Mouse (Mus musculus) T-helper 17 cell (primary cell): ENCODE results near the gene Agbl2.

Experiments used
- in situ Hi-C, 2 experiments: fragments of 300-600 bp; cut with MboI, MseI; formaldehyde crosslinking; loops; 1 replicate in 1 of 2; 2 replicates in 1 of 2; pipeline ENCODE4 v1.15.1; 2025; ENCODE audit warnings: high pct_unique_total_duplicates in 2 of 2

Gene Agbl2

GRCm38 (mm10) chr2:90782458-90782857 lies at the start of gene Agbl2:
Gene Agbl2, plus strand, starts transcription at chr2:90782727.
- in situ Hi-C loops, result loop anchor here in 1 of 2 experiments (25.0 kb wide), 1 partner anchor 320 kb away; no protein-coding TSS in a partner anchor

GRCm38 (mm10) chr2:90735326-90735725 lies 47.2 kb upstream of the Agbl2 start:
- in situ Hi-C loops, result no loop called here

GRCm38 (mm10) chr2:90738801-90739200 lies 43.7 kb upstream of the Agbl2 start:
- in situ Hi-C loops, result no loop called here

- in situ Hi-C loops, result no loop called here
Measured at GRCm38 (mm10) chr2:90739327-90739726, 43.2 kb upstream of the Agbl2 start.

GRCm38 (mm10) chr2:90739921-90740320 lies 42.6 kb upstream of the Agbl2 start:
- in situ Hi-C loops, result no loop called here

- in situ Hi-C loops, result no loop called here
Measured at GRCm38 (mm10) chr2:90744285-90745052, 38.1 kb upstream of the Agbl2 start.

GRCm38 (mm10) chr2:90745053-90745678 lies 37.4 kb upstream of the Agbl2 start, which contains the start of gene Fnbp4:
Gene Fnbp4, plus strand, starts transcription at chr2:90745370.
- in situ Hi-C loops, result no loop called here

GRCm38 (mm10) chr2:90745740-90746537 lies 36.6 kb upstream of the Agbl2 start:
- in situ Hi-C loops, result no loop called here

GRCm38 (mm10) chr2:90746538-90746865 lies 36.0 kb upstream of the Agbl2 start:
- in situ Hi-C loops, result no loop called here

GRCm38 (mm10) chr2:90747131-90747530 lies 35.4 kb upstream of the Agbl2 start:
- in situ Hi-C loops, result no loop called here

GRCm38 (mm10) chr2:90749676-90750459 lies 32.7 kb upstream of the Agbl2 start:
- in situ Hi-C loops, result no loop called here

- in situ Hi-C loops, result no loop called here
Measured at GRCm38 (mm10) chr2:90753565-90753964, 29.0 kb upstream of the Agbl2 start.

GRCm38 (mm10) chr2:90754188-90754587 lies 28.3 kb upstream of the Agbl2 start:
- in situ Hi-C loops, result no loop called here

- in situ Hi-C loops, result loop anchor here (5.0 kb wide), 2 partner anchors 68 to 807 kb away; no protein-coding TSS in a partner anchor
Measured at GRCm38 (mm10) chr2:90765123-90765522, 17.4 kb upstream of the Agbl2 start.

- in situ Hi-C loops, result loop anchor here in 1 of 2 experiments (25.0 kb wide), 1 partner anchor 319 kb away; no protein-coding TSS in a partner anchor
Measured at GRCm38 (mm10) chr2:90781323-90781722, 1.2 kb upstream of the Agbl2 start.

GRCm38 (mm10) chr2:90781938-90782337 lies 589 bp upstream of the Agbl2 start:
- in situ Hi-C loops, result loop anchor here in 1 of 2 experiments (25.0 kb wide), 1 partner anchor 320 kb away; no protein-coding TSS in a partner anchor

GRCm38 (mm10) chr2:90782901-90783486 lies 467 bp downstream of the Agbl2 start:
- in situ Hi-C loops, result loop anchor here in 1 of 2 experiments (25.0 kb wide), 1 partner anchor 321 kb away; no protein-coding TSS in a partner anchor

GRCm38 (mm10) chr2:90788126-90788525 lies 5.6 kb downstream of the Agbl2 start:
- in situ Hi-C loops, result loop anchor here in 1 of 2 experiments (25.0 kb wide), 1 partner anchor 326 kb away; no protein-coding TSS in a partner anchor

- in situ Hi-C loops, result loop anchor here in 1 of 2 experiments (25.0 kb wide), 1 partner anchor 771 kb away; the partner anchor contains the start of genes Olfr1264 and Olfr1265
Measured at GRCm38 (mm10) chr2:90808241-90809126, 26.0 kb downstream of the Agbl2 start.
